Mouse (Mus musculus) yolk sac, embryonic 10.5 days (tissue): ENCODE measurements around the gene Mgat3.

Experiments used
- DNase-seq: peaks from one replicate; pipeline ENCODE4 v3.0.0-alpha.2; 2017; ENCODE audit warnings: low spot score

Gene Mgat3

DNA sequence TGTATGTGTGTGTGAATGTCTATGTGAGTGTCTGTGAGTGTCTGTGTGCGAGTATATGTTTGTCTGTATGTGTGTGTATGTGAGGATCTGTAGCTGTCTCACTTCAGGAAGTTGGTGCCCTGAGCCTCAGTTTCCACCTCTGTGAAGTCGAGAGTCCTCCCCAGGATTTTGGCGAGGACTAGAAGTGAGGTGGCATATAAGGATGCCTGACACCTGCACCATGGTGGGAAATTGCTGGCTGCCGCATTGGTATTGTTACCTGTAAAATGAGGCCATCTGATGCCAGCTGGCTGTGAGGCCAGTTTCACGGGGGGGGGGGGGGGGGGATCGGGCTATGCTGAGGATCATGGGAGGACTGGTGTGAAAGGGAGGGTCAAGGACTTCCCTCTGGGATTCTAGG lies 2.2 kb downstream of the Mgat3 start:
- DNase-seq: no peak

- DNase-seq: no peak
These were observed 8.0 kb downstream of the Mgat3 start for GRCm38 (mm10) chr15:80181561-80181960.

DNA sequence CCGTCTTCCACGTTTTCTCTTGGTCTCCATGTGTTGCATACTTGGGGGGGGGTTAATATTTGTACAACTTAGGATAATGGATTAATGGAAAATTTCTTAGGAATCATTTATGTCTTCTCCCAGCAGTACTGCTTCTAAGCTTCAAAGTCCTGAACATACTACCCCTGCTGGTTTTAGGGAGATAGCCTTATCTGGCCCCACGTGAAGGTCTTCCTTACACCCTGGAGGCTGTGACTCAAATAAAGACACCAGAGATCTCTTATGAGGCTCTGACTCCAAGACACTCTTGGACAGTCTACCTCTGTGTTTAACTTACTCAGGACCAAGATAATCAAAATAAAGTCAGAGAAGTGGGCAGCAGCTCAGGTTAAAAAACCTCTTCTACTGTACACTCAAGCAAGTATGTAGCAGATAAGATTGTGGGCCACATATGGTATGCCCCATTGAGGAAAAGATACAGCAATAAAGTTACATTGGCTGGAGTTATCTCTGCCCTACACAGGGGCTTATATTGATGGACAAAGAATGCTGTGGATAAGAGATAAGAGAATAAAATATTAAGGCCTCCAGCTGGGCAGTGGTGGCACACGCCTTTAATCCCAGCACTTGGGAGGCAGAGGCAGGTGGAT lies 8.7 kb downstream of the Mgat3 start:
- DNase-seq: no peak

DNA sequence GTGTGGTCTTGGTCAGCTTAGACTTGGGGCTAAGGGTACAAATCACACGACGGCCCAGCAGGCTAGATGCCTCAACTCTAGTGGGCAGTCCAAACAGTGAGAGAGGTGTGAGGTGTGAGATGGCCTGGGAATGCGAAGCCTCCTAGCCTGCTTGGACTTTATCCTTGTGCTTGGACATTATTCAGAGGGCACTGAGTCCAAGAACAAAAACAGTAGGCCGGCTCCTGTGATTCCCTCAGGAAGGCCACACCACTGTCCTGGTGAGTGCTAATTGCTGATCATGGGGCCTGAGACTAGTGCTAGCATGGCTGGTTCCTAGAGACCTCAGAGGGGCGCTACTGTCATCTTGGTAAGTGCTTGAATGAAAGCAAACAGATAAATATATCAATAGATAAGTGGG lies 15.4 kb downstream of the Mgat3 start:
- peak; percentile 69 for DNase-seq

GRCm38 (mm10) chr15:80190075-80190474 lies 16.6 kb downstream of the Mgat3 start:
- peak; percentile 74 for DNase-seq

GRCm38 (mm10) chr15:80191585-80192245 lies 18.2 kb downstream of the Mgat3 start:
- DNase-seq: peak; percentile 81

DNA sequence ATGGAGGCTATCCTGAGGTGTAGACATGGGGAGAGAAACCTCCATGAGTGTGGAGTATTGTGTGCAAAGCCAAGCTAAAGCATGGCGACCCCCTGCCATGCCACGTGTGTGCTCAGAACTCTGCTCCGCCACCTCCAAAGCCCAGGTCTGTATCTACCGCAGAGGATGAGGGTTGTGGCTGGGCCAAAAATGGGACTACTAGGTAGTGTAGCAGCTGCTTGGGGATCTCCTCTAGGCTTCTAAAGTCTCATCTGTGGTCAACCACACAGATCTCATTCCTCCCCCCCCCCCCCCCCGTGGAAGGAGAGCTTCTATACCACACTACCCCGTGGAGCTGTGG lies 18.7 kb downstream of the Mgat3 start:
- DNase-seq: no peak

GRCm38 (mm10) chr15:80192847-80193246 lies 19.3 kb downstream of the Mgat3 start:
- peak; percentile 81 for DNase-seq

DNA sequence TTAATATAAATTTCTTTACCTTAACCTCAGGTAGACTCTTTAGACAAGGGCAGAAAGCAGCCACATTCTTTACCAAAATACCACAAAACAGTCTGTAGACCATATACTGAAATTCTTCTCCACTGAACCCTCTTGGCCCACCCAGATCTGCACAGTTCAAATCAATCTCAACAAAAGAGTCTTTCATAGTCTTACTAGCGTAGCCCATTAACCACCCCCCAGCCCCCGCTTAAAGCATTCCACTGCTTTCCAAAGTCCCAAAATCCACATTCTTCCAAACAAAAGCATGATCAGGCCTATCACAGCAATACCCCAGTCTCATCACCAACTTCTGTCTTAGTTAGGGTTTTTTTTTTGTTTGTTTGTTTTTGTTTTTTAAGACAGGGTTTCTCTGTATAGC lies 26.0 kb downstream of the Mgat3 start:
- DNase-seq: no peak

GRCm38 (mm10) chr15:80202111-80202775 lies 28.7 kb downstream of the Mgat3 start:
- DNase-seq: no peak

- DNase-seq: no peak
These were observed 29.9 kb downstream of the Mgat3 start for GRCm38 (mm10) chr15:80203406-80203805.

DNA sequence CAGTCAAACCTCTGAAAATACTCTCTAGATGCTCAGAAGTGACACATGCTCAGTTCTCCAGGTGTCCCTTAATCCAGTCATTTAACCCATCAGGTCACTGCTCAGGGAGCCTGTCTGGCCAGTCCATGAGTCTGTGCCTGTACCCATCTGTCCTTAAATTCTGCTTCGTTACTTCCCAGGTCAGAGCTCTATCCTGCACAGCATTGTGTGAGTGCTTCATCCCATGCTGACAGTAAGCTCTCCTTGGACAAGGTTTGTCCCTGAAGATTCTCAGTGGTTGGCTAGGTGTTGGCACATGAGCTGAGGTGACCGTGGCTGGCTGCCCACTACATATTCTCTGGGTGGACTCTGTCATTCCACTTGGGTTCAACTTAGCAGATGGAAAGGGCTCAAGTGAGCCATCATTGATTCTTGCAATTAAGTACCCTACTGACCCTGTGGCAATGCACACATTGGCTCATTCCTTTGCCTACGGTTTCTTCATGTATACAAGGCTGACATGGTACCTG lies 32.6 kb downstream of the Mgat3 start:
- DNase-seq: no peak

- DNase-seq: peak; percentile 71
These were observed 34.9 kb downstream of the Mgat3 start for GRCm38 (mm10) chr15:80208446-80208845.

GRCm38 (mm10) chr15:80213688-80214087 lies 40.2 kb downstream of the Mgat3 start:
- DNase-seq: no peak

GRCm38 (mm10) chr15:80215716-80216479 lies 42.4 kb downstream of the Mgat3 start:
- no peak for DNase-seq

DNA sequence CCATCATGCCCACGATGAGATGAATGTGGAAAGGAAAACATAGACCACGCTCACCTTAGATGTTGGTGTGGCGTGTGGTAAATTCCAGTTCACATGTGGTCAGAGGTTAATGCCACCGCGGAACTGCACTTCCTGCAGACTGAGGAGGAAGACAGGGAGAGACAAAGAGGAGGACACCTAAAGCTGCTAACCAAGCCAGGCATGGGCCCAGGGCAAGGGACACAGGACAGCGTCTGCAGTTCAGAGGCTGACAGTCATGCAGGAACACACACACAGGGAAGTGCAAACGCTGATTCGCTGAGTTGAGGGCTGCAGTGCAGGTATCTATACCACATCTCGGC lies 42.9 kb downstream of the Mgat3 start:
- no peak for DNase-seq

DNA sequence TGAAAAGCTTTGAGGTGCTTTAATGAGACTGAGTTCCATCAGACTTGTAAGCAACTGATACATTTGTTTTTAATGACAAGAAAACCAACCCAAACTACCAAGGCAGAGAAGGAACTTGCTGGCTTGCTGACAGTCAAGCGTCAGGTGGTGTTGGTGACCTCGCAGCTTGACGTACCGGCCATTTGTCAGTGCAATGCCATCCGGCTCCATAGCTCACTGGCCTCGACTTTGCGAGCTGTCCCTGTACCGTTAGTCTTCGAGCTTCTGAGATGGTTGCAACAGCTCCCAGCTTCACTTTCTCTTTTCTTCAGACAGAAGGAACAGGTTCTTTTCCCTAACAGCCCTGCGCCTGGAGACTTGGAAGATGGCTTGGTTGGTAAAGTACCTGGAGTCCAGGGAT lies 44.0 kb downstream of the Mgat3 start:
- DNase-seq: no peak

DNA sequence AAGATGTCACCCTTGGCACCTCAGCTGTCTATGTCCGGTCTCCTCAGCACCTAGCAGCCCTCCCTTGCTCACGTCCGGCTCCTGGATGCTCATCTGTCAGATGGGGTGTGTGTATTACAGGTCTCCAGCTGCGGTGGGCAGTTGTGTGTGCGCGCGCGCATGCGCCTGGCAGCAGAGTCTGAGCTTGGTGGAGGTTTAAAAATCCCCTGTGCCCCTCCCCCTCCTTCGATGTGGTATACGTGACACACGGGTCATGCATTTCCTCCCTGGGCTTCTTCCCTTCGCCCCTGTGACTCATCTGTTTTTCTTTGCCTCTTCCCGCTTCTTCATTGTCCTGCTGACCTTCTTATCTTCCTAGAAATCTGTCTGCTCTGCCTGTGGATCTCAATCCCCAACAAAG lies 45.7 kb downstream of the Mgat3 start:
- DNase-seq: peak; percentile 89

GRCm38 (mm10) chr15:80219705-80220657 lies 46.5 kb downstream of the Mgat3 start:
- no peak for DNase-seq

GRCm38 (mm10) chr15:80221031-80221430 lies 47.5 kb downstream of the Mgat3 start:
- no peak for DNase-seq

- no peak for DNase-seq
These were observed 50.2 kb downstream of the Mgat3 start for GRCm38 (mm10) chr15:80223751-80224150.

- DNase-seq: peak; percentile 55
These were observed 51.7 kb downstream of the Mgat3 start for GRCm38 (mm10) chr15:80225208-80225607.
